Mouse (Mus musculus) frontal cortex, adult 2 months (tissue): ENCODE measurements at regions not wholly inside any gene's neighbourhood (a gene's known extent, or its start where the extent isn't known, plus 50 kb on each side); places are given as distances from the start of the nearest gene placed in this dataset.
A peak's percentile ranks its signal among the peaks of the same experiment; 100 is the strongest.
"Not testable (repeated sequence)": the region's sequence is repeated elsewhere in the genome, so short reads cannot be mapped to it uniquely, and the experiment has no call there.

Experiments used
- DNase-seq, 2 experiments: peaks; one replicate each; pipeline ENCODE4 v3.0.0; 2022; ENCODE audit warnings: low spot score in 1 of 2; ENCODE audit errors: extremely low spot score in 1 of 2

DNA sequence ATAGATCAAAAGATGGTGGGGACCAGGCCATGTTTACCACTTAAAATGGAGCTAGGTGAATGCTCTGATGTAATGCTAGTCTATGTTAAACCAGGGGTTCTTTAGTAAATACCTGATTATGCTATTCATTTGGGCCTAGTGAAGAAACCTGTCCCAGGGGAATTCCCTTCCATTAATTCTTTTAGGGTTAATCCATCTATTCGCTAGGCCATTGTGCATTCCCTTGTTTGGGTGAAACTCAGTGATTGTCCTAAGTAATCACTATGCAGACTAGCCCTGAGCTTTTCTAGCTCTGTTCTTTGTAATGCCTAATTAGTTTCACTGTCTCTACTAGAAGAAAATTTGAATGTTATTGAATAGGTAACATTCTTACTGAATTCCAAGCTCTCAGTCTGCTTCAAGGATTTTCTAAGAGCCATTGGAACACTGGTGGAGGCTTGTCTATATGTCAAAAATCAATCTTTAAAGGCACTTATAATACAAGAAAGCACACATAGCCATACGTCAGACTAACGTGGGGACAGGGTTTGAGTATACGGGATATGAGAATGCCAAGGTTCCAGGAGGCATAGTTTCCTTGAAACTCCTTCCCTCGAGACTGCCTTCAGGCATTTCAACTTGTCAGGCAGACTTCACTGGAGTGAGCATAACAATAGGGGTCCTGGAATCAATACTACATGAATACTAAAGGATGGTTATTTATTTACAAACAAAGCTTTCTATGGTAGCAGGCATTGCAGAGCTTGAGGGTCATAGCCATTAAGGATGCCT is 266.9 kb upstream of the 4930578C19Rik start:
- DNase-seq: no peak

- DNase-seq: peak; percentile 1 to 51
Measured at GRCm38 (mm10) chrX:18687216-18687615, 226.0 kb upstream of the 4930578C19Rik start.

DNA sequence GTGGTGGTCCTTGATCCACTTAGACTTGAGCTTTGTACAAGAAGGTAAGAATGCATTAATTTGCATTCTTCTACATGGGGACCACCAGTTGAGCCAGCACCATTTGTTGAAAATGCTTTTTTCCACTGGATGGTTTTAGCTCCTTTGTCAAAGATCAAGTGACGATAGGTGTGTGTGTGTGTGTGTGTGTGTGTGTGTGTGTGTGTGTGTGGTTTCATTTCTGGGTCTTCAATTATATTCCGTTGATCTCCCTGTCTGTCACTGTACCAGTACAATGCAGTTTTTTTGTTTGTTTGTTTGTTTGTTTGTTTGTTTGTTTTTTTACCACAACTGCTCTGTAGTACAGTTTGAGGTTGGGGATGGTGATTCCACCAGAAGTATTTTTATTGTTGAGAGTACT is 206.1 kb upstream of the 4930578C19Rik start:
- DNase-seq: not testable (repeated sequence)

DNA sequence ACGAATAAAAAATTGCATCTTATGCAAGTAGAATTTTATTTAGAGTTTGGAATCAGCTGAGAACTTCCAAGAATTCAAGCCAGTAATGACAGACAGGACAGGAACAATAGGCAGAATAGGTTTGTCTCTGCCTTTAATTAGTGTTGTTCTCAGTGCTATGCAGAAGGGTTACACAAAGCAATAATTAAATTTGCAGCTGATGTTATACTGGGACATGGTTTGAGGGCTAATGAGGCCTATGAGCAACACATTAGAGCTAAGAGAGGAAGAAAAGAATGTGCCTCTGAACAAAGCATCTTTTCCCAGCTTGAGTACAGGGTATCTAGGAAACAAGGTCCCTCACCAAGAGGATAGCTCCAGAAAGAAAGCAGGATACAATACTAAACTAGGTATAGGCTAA is 201.9 kb upstream of the 4930578C19Rik start:
- DNase-seq: no peak

- DNase-seq: peak in 1 of 2 experiments; percentile 19
Measured at GRCm38 (mm10) chrX:18618581-18618980, 157.4 kb upstream of the 4930578C19Rik start.
